Mouse (Mus musculus) 416B (cell line): ENCODE data around the gene Fam167b.

Experiments used
- DNase-seq: peaks from one replicate; pipeline ENCODE4 v3.0.0; 2011; ENCODE audit warnings: low read depth

Fam167b gene

DNA sequence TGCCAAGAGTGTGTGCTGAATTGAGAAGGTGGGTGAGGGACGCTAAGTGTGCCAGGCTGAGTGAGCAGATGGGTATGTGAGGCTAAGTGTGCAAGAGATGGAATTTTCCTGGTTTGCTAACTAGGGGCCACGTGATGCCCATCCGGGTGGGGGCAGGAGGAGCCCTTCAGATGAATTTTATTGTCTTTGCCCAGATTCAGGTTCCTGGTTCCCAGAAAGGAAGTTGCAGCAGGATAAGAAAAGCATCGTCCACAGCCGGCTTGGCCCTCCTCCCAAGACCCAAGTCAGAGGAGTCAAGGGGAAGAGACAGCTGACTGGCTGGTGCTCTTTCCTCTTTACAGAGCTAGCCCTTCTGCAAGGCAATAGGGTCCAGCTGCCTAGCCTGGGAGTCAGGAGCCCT lies at the start of gene Fam167b:
Gene Fam167b, minus strand, starts transcription at position 84 of the 400 bp plus-strand sequence.
- no peak for DNase-seq

DNA sequence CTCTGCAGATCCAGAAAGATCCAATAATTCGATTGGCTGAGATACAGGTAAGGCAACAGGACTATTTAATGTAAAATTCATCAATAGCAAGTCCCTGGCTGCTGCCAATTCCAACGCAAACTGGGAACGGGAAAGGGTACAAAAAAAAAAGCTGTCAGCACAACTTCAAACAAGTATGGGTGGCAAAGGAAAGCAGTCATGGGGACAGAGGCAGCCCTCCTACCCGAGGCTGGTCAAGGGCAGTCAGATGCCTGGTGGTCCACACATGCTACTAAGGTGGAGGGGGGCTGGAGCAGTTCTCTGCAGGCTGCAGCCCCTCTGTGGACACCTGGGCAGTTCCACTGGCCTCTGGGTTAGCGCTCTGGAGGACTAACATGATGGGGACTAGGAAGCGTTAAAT lies 47.7 kb upstream of the Fam167b start:
- DNase-seq: no peak

GRCm38 (mm10) chr4:129625496-129625895 lies 47.1 kb upstream of the Fam167b start:
- no peak for DNase-seq

DNA sequence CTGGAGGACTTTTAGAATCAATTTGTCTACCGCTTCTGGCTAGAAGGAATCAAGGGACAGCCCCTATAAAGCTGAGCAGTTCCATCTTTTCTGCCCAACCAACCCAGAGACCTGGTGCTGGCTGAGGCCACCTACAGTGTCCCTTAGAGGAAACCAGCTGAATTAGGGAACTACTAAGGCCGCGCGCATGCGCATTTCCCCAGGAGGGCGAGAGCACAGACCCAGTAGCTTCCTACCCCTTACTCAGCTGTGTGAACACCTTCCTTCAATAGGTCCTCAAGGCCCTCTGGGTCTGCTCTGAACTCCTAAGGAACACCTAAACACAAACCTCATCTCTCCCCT lies 46.7 kb upstream of the Fam167b start:
- DNase-seq: peak; percentile 82

- DNase-seq: peak; percentile 97
Measured at GRCm38 (mm10) chr4:129624281-129625028, 46.1 kb upstream of the Fam167b start.

DNA sequence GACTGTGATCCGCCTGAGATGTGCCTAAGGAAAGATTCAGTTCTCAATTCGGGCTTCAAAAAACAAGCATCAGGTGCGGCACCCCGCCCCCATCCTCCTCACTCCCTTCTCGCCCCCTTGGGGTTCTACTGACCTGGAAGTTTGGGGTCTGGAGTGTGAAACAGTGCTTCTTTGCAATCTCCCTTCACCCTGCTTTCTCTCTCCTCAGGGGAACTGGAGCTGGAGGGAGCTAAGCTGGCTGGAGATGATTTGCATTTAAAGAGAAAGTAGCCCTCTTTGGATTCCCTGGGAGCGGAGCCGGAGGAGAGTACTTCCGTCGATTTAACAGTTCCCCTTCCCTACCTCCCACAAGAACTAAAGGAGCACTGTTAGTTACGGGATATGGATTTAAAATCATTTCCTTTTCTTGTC lies 45.3 kb upstream of the Fam167b start, which contains the start of gene Ccdc28b:
Gene Ccdc28b, minus strand, starts transcription at position 267 of the 411 bp plus-strand sequence.
- DNase-seq: no peak

- DNase-seq: no peak
Measured at GRCm38 (mm10) chr4:129622803-129623535, 44.6 kb upstream of the Fam167b start.

DNA sequence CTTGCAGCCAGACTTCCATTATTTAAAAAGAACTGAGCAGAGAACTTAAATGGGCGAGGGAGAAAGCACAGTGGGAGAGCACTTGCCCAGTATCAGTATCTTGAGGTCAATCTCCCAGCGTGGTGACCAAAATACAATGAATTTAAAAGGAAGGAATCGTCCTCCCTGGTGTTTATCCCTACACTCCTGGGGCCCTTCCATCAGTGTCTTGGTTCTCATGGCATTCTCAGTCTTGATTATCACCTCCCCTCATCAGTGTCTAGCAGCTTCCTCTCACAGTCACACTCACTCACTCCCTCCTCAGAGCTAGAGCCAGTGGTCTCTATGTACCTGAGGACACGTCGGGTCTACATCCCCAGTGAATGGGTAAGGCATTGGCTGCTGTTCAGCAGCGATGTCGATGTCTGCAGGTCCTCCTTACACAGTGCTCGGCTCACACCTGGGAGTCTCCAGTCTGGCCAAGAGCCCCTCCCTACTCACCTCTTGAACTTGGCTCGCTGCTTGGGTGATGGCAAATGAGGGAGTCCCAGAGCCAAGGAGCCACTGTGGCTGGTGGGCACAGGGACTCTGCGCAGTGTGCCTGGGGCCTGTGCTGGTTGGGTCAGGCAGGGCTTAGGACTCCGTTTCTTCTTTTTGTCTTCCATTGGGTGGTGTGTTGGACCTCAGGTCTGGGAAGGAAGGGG lies 43.9 kb upstream of the Fam167b start:
- no peak for DNase-seq

- DNase-seq: no peak
Measured at GRCm38 (mm10) chr4:129621283-129621841, 43.0 kb upstream of the Fam167b start.

- DNase-seq: no peak
Measured at GRCm38 (mm10) chr4:129620419-129621282, 42.3 kb upstream of the Fam167b start.

- DNase-seq: peak; percentile 94
Measured at GRCm38 (mm10) chr4:129618786-129619691, 40.7 kb upstream of the Fam167b start, which contains the start of gene Iqcc. TSS of gene Iqcc (minus strand) at chr4:129619099.

DNA sequence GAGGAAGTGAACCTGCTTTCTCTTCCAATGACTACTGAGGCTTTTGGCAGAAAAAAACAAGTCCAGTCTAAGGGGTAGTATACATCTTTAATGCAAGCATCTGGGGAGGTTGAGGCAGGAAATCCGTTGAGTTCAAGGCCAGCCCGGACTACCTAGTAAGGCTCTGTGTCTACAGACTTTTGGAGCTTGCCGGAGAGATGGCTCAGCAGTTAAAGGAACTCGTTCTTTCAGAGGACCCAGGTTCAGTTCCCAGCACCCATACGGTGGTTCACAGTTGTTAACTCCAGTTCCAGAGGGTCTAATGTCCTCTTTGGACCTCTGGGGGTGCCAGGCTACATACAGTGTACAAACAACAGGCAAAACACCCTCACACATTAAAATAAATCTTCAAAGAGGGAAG lies 39.7 kb upstream of the Fam167b start:
- no peak for DNase-seq

DNA sequence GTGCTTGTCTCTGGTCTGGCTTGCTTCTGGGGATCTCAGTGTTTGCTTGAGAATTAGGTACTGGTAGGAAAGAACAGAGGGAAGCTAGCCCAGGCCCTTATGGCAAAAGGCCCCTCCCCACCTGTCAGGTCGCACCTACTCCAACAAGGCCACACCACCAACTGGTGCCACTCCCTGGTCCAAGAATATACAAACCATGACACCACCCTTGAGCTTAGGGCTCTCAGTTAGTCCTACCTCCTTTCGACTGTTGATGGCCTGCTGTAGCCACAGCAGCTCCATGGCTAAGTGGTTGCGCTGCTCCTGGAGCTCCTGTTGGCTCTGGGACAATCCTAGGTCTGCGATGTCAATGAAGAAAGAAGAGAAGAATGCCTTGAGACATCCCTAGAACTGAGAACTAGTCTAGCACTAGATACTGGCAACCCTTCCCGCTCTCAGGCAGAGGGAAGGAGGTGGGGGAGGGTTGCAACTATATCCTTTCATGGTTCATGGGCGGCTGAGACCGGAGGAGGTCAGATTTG lies 38.8 kb upstream of the Fam167b start:
- DNase-seq: no peak

GRCm38 (mm10) chr4:129616631-129617030 lies 38.3 kb upstream of the Fam167b start:
- DNase-seq: no peak

DNA sequence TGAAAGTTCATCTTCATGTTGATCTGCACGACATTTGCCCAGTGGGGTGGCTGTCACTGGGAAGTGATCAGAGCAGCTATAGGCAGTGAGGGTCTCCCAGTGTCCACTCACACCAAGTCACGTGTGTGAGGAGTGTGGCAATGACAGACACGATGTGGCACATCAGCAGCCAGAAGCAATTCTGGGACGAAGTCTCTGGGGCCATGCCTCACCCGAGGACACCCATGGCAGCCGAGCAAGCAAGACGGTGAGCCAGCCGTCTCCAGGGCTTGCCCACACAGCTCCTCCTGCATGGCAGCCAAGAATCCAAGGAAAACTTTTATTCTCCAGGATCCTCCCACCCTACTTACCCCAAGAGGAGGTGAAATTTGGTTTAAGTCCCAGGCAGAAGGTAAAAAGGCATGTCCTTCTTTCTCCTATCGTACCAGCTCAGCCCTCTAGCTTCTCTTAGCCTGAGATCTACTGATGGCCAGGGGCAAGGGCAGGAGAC lies 37.5 kb upstream of the Fam167b start:
- DNase-seq: no peak

DNA sequence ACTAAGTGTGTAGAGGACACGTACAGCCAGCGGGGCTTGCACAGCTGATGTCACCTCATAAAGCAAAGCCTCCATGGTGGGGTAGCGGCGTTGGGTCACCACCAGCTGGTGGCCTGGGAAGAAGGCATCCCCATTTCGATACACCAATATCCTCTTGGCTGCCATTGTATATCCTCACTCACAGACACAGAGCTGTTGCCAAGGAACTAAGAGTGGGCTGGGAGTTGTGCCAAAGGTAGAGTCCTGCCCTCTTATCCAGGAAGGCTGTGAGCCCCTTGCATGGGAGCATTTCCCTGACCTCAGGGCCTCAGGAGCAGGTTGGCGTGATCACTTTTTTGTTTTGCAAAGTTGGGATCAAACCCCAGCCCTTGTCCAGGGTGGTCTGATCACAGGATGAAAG lies 35.7 kb upstream of the Fam167b start, which contains the start of gene Dcdc2b:
Gene Dcdc2b, minus strand, starts transcription at position 165 of the 400 bp plus-strand sequence.
- no peak for DNase-seq

DNA sequence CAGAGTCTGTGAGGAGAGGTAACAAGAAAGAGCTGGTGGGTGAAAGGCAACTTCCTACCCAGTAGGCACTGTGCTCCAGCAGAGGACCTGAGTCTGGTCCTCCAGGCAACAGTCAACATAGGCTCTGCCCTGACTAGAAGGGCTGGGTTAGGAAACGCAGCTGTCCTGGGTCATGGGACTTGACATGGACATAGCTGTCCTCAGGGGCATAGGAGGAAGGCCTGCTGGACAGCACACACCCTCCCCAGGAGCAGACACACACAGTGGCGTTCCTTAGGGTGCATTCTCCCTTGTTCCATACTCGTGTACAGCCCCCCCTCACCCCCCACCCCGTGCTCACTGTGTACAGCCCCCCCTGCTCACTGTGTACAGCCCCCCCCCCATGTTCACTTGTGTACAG lies 32.1 kb upstream of the Fam167b start:
- DNase-seq: no peak

- no peak for DNase-seq
Measured at GRCm38 (mm10) chr4:129610026-129610425, 31.7 kb upstream of the Fam167b start.

DNA sequence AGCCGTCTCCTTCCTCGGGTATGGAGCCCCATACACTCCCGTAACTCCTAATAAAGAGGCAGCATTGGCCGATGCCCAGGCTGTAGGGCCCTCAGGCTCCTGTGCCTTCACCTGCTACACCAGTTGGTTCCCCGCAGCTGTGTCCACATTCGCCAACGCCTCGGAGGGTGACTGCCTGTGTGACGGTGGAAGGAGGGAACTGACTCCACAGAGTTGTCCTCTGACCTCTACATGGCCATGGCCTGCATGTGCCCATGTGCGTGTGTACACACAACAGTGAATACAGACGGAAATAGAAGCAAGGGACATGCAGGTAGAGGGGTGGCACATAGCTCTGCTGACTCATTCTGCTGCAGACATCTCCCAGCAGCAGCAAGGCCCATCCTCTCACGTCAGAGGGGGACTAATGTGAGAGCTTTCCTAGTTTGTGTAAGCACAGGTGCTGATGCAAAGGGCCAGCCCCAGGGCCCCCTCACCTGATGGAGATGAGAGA lies 30.8 kb upstream of the Fam167b start:
- no peak for DNase-seq
